Mouse (Mus musculus) frontal cortex, adult (tissue): ENCODE measurements at regions not wholly inside any gene's neighbourhood (a gene's known extent, or its start where the extent isn't known, plus 50 kb on each side); places are given as distances from the start of the nearest gene placed in this dataset.

ENCODE experiments used
- ATAC-seq: cut with Nextera tagmentation; 2 replicates; pipeline ENCODE4 v1.9.2; 2017; ENCODE audit warnings: mild to moderate bottlenecking, moderate library complexity, mixed read lengths; ENCODE audit not compliant: low TSS enrichment

- peak; percentile 89 for ATAC-seq
Measured at GRCm38 (mm10) chr10:25857954-25858616, 220.0 kb upstream of the Gm9767 start.

- ATAC-seq: no peak
Measured at GRCm38 (mm10) chr10:25844348-25844747, 233.7 kb upstream of the Gm9767 start.

DNA sequence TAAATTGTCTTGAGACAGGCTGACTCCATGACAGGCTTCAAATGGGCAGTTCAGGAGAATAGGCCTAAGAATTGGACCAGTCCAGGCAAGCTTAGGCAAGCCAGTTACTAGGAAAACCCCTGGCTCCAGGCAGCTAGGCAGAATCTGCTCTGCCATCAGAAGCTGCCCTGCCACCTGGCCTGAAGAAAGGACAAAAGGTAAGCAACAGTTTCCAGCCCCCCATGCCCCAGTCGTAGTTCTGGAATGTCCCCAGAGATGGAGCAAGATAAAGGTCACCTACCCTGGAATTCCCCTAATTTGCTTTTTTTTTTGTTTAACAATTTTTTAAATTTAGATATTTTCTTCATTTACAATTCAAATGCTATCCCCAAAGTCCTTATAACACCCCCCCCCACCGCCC, 248.8 kb upstream of the Gm9767 start:
- no peak for ATAC-seq

GRCm38 (mm10) chr10:25804223-25804622, 268.2 kb upstream of the Smlr1 start:
- no peak for ATAC-seq

GRCm38 (mm10) chr10:25801499-25801898, 265.4 kb upstream of the Smlr1 start:
- no peak for ATAC-seq

DNA sequence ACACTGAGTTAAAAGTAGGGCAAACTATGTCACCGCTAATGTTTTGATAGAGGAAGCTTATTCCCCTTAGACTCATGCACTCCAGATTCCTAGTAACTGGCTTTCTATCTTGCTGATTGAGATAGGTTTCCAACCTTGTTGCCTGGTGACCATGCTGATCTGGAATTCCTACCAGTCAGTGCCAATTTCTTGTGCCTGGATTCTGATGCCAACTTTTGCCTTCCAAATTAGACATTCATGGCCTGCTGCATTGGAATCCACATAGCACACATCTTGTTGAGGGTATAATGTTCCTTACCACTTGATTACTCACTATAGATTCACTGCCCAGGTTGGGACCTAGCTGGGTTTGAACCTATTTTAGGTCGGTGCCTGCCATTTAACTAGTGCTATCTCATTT, 262.8 kb upstream of the Smlr1 start:
- no peak for ATAC-seq

GRCm38 (mm10) chr10:25790363-25790821, 254.3 kb upstream of the Smlr1 start:
- ATAC-seq: 0 out of 2 replicates have a peak, but pooled peaks have one; percentile 41

GRCm38 (mm10) chr10:25788660-25789059, 252.6 kb upstream of the Smlr1 start:
- no peak for ATAC-seq

DNA sequence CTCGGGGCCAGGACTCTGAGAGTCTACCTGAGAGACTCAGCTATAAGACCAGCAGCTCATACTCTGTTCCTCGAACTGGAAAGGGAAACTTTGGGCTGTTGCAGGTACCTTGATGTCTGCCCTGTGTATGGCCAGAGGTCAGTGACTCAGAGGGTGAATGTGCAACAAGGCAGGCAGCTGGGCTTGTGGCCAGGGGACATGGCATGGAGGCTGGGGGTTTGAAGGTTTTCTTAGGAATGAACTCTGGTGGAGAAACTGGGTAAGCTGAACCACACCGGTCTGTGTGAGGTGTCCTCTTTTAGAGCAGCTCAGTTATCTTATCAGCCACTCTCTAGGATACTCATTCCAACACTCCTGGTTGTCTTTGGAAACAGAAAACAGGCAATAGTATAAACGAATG, 251.9 kb upstream of the Smlr1 start:
- no peak for ATAC-seq

GRCm38 (mm10) chr10:25783861-25784260, 247.8 kb upstream of the Smlr1 start:
- ATAC-seq: no peak

DNA sequence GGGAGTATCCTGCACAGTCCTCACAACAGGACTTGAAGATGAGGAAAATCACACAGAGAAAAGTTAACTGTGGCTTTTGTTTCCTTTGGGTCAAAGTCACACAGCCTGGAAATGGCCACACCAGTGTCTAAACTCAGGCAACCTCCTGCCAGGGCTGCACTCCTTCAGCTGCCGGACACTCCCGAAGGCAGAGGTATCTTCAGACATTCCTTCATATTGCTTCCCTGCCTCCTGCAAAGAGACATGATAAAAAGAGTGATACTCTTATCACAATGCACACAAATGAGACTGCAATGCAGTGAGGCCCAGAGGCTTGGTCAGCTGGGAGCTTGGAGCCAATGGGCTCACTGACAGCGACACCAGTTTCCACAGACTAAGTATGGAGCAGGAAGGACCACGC, 243.4 kb upstream of the Smlr1 start:
- no peak for ATAC-seq

DNA sequence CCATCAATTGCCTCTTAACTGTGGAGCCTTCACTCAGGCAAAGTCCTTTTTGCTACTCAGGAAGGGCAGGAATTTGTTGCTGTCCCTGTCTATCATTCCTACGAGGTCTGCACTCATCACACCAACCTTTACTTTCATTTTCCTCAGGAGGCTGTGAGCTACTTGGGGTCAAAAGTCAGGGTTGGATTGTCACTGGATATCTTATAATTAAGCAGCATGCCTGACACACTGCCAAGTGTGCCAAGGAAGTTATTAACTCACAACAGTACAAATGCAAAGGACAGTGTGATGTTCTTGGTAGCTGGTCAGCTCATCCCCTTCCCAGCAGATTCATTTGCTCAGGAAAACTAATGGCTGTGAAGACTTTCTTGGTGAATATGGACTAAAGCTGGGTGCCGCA, 241.7 kb upstream of the Smlr1 start:
- ATAC-seq: no peak

- ATAC-seq: no peak
Measured at GRCm38 (mm10) chr10:25776697-25777096, 240.6 kb upstream of the Smlr1 start.

GRCm38 (mm10) chr10:25770051-25770450, 234.0 kb upstream of the Smlr1 start:
- peak; percentile 64 for ATAC-seq

GRCm38 (mm10) chr10:25768456-25768855, 232.4 kb upstream of the Smlr1 start:
- ATAC-seq: no peak

GRCm38 (mm10) chr10:25754300-25754699, 218.2 kb upstream of the Smlr1 start:
- peak; percentile 31; the same call in 1 of the 2 replicates for ATAC-seq

- ATAC-seq: peak; percentile 95
Measured at GRCm38 (mm10) chr10:25742678-25743077, 206.6 kb upstream of the Smlr1 start.

GRCm38 (mm10) chr10:25740956-25741355, 204.9 kb upstream of the Smlr1 start:
- no peak for ATAC-seq

- ATAC-seq: no peak
Measured at GRCm38 (mm10) chr10:25730470-25730869, 194.4 kb upstream of the Smlr1 start.

GRCm38 (mm10) chr10:25723966-25724365, 187.9 kb upstream of the Smlr1 start:
- peak; percentile 95 for ATAC-seq

- peak; percentile 68 for ATAC-seq
Measured at GRCm38 (mm10) chr10:25715747-25716146, 179.7 kb upstream of the Smlr1 start.

DNA sequence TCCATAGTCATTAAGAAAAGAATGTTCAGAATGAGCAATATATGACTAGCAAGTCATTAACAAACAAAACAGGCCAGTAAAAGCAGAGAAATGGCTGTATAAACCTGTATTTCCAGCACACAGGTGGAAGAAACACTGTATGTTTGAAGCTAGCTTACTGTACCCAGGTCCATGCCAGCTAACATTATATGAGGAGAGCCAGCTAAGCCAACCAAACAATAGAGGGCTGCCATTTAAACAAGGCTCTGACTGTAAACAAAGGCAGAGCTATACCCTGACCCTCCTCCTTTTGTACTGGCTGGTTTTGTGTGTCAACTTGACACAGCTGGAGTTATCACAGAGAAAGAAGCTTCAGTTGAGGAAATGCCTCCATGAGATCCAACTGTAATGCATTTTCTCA, 178.6 kb upstream of the Smlr1 start:
- ATAC-seq: no peak

GRCm38 (mm10) chr10:25714041-25714440, 178.0 kb upstream of the Smlr1 start:
- ATAC-seq: peak; percentile 88

DNA sequence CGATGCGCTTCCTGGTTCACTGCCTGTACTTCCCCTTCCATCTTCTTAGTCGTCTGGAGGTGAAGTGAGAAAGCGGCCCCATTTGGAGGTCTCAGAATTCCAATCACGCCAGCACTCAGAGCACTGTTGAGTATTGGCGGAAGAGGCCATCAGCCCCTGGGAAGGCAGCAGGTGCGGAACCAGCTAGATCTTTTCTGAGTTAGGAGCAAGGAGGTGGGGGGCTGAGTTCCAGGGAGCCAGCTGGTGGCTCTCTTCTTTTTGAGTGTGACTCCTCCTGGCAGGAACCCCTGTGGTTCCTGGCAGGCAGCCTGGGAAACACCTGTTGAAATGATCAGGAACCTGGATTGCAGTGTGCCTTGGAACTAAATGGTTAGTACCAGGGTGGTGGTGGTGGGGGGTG, 171.9 kb upstream of the Smlr1 start:
- ATAC-seq: peak; percentile 86
